Mouse (Mus musculus) heart, postnatal 0 days (tissue): ENCODE data around the gene Plekhg2. TPM values are rescaled to one million over a fixed set of nuclear protein-coding genes. Genes with fewer than 3 reads are reported as not detected.

Experiments used
- ATAC-seq: fragments of 200-750 bp; cut with Nextera tagmentation; 2 replicates; pipeline ENCODE4 v1.8.0; 2017; ENCODE audit warnings: low read depth, moderate number of reproducible peaks, moderate library complexity; ENCODE audit not compliant: insufficient read depth
- DNase-seq: peaks from one replicate; pipeline ENCODE4 v3.0.0-alpha.2; 2016; ENCODE audit warnings: low spot score
- H3K27ac ChIP-seq: fragments of 300-500 bp; sonication (generic); 2 replicates; pipeline ENCODE4 v1.5.1; 2014; ENCODE audit warnings: low read depth, mild to moderate bottlenecking
- H3K27me3 ChIP-seq: fragments of 300-500 bp; sonication (generic); 2 replicates; pipeline ENCODE4 v1.6.1; 2014; ENCODE audit warnings: low read length, mixed read lengths; ENCODE audit not compliant: control insufficient read depth, insufficient read depth
- H3K36me3 ChIP-seq: fragments of 300-500 bp; sonication (generic); replicated peaks from 2 replicates; pipeline ENCODE4 v1.6.1; 2014; ENCODE audit warnings: low read length, mixed read lengths; ENCODE audit not compliant: control insufficient read depth, insufficient read depth
- H3K4me1 ChIP-seq: fragments of 300-500 bp; sonication (generic); 2 replicates; pipeline ENCODE4 v1.6.1; 2014; ENCODE audit warnings: antibody characterized with exemption; ENCODE audit not compliant: control insufficient read depth, insufficient read depth
- H3K4me2 ChIP-seq: fragments of 300-500 bp; sonication (generic); 2 replicates; pipeline ENCODE4 v1.6.1; 2014; ENCODE audit warnings: low read depth, mild to moderate bottlenecking, low read length, moderate library complexity
- H3K4me3 ChIP-seq: fragments of 300-500 bp; sonication (generic); 2 replicates; pipeline ENCODE4 v1.5.1; 2014; ENCODE audit warnings: low read depth, low read length
- H3K9ac ChIP-seq: fragments of 300-500 bp; sonication (generic); replicated peaks from 2 replicates; pipeline ENCODE4 v1.6.1; 2014; ENCODE audit warnings: low read depth, low read length, mixed read lengths
- H3K9me3 ChIP-seq: fragments of 300-500 bp; sonication (generic); replicated peaks from 2 replicates; pipeline ENCODE4 v1.6.1; 2016; ENCODE audit warnings: low read length; ENCODE audit not compliant: control insufficient read depth
- CTCF ChIP-seq: IDR thresholded peaks from 2 replicates; pipeline ENCODE4 v1.5.1; 2016; ENCODE audit warnings: antibody characterized with exemption, control low read depth, low read depth
- EP300 ChIP-seq: IDR thresholded peaks from 2 replicates; pipeline ENCODE4 v1.6.1; 2016; ENCODE audit warnings: antibody characterized with exemption, low read depth
- WGBS: fragments of 180-500 bp; shearing (Covaris S2); extraction: QIAGEN DNeasy Blood & Tissue Kit; methylation state at CpG from one replicate; pipeline ENCODE4 v1.1.7; 2014; 5-methylcytosine and 5-hydroxymethylcytosine counted together
- polyA plus RNA-seq: library from polyadenylated mRNA; unstranded; fragments of >200 nt; fragmentation: Nextera tagmentation; extraction: Ambion mirVana; gene quantifications from 2 replicates; pipeline ENCODE4 v1.2.1, GENCODE M21; 2015
- total RNA-seq: library from RNA; depleted of rRNA; stranded (reverse); fragments of >200 nt; gene quantifications from 2 replicates; pipeline ENCODE4 v1.2.3, GENCODE M21; 2014; ENCODE audit warnings: low replicate concordance

Gene Plekhg2
- total and polyA plus RNA-seq, 2 experiments from 2014 or later: 13.7 to 41.7 TPM

GRCm38 (mm10) chr7:28375176-28375921, 3.0 kb upstream of the Plekhg2 start:
- H3K27me3 ChIP-seq: no peaks in the 10 kb centered on the region
- peak overlapping the region; percentile 89 for H3K4me3 ChIP-seq
- TF ChIP-seq EP300 (peak; percentile 46; the same call in 1 of the 2 replicates), CTCF (no peak)
- under 1% methylated on average over 36 of the region's 36 CpGs for WGBS
- no peaks in the 10 kb centered on the region for H3K9me3 ChIP-seq
- peaks cover 13% of the 10 kb centered on the region for H3K36me3 ChIP-seq
- H3K27ac ChIP-seq: peak overlapping the region; percentile 100
- DNase-seq: peak; percentile 95
- peak; percentile 40 for ATAC-seq
- H3K9ac ChIP-seq: peak overlapping the region; percentile 65
- H3K4me2 ChIP-seq: peak overlapping the region; percentile 95
- H3K4me1 ChIP-seq: peaks cover 37% of the 10 kb centered on the region

DNA sequence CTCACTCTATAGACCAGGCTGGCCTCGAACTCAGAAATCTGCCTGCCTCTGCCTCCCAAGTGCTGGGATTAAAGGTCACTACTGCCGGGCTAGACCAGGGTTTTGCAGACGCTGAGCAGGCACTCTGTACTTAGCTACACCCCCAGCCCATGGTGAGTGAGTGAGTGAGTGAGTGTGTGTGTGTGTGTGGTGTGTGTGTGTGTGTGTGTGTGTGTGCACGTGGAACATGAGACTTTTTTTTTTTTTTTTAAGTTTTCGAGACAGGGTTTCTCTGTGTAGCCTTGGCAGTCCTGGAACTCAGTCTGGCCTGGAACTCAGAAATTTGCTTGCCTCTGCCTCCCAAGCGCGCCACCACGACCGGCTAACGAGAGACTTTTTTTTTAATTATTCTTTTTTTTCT, 2.2 kb upstream of the Plekhg2 start:
- Histone ChIP-seq H3K36me3 (peaks cover 17% of the 10 kb centered on the region), H3K9me3 (no peaks in the 10 kb centered on the region), H3K27ac (peak overlapping the region; percentile 100), H3K9ac (no peak overlapping the region), H3K4me3 (no peak overlapping the region; the same call in 1 of the 2 replicates), H3K27me3 (no peaks in the 10 kb centered on the region), H3K4me1 (peaks cover 38% of the 10 kb centered on the region), H3K4me2 (no peak overlapping the region; the same call in 1 of the 2 replicates)
- TF ChIP-seq CTCF (no peak), EP300 (no peak)
- ATAC-seq (no peak), DNase-seq (no peak)
- WGBS: 69% methylated on average over 10 of the region's 10 CpGs

DNA sequence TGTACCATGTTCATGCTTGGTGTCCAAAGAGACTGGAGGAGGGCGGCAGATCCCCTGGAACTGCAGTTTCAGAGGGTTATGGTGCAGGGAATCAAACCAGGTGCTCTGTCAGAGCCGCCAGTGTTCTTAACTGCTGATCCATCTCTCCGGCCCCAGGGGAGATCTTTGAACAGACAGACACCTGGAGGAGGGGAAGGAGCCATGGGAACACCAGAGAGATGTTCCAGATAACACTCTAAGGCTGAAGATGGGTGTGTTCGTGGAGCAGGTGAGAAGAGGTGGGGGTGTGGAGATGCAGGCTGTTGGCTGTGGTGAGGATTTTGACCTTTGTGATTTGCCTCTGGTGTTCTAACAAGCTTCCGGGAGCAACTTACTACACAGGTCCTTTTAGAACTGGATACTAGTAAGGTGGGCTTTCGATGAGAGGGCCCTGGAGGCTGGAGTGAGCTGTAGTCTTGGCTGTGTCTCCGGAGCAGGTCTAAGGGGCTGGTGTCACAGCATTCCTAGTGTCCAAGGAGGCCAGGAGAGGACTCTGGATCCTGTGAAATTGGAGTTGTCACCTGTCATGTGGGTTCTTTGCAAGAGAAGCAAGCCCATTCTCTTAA, 1.6 kb upstream of the Plekhg2 start:
- DNase-seq (no peak), ATAC-seq (no peak)
- Histone ChIP-seq H3K9me3 (no peaks in the 10 kb centered on the region), H3K27ac (peak overlapping the region; percentile 100), H3K4me1 (peaks cover 34% of the 10 kb centered on the region), H3K27me3 (no peaks in the 10 kb centered on the region), H3K9ac (no peak overlapping the region), H3K36me3 (peaks cover 24% of the 10 kb centered on the region), H3K4me3 (no peak overlapping the region), H3K4me2 (no peak overlapping the region)
- TF ChIP-seq CTCF (no peak), EP300 (no peak)
- WGBS: 87% methylated on average over 7 of the region's 7 CpGs

DNA sequence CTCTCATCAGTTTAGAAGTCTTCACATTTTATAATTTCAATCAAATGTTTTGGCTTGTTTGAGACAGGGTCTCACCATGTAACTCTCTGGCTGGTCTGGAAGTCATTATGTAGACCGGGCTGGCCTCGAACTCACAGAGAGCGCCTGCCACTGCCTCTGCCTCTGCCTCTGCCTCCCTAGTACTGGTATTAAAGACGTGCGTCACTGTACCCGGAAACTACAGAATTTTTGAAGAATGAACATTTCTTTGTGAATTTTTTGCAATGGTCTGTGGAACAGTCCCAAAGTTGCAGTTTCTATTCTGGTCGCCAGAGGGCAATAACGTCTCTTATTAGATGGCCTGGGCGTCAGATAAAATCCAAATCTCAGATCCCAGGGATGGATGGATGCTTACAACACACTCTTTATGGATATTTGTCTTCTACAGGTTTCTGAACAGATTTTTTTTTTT, 757 bp upstream of the Plekhg2 start:
- WGBS: under 1% methylated on average over 9 of the region's 9 CpGs
- Histone ChIP-seq H3K4me2 (peak overlapping the region; percentile 49), H3K36me3 (peaks cover 32% of the 10 kb centered on the region), H3K4me1 (peaks cover 34% of the 10 kb centered on the region), H3K27ac (peak overlapping the region; percentile 83), H3K9me3 (no peaks in the 10 kb centered on the region), H3K27me3 (no peaks in the 10 kb centered on the region), H3K4me3 (peak overlapping the region; percentile 83), H3K9ac (no peak overlapping the region)
- TF ChIP-seq EP300 (no peak), CTCF (peak; percentile 74)
- ATAC-seq (0 out of 2 replicates have a peak, but pooled peaks have one; percentile 5), DNase-seq (peak; percentile 81)

GRCm38 (mm10) chr7:28371514-28371989, 847 bp downstream of the Plekhg2 start:
- no peak for ATAC-seq
- Histone ChIP-seq H3K27ac (peak overlapping the region; percentile 83), H3K4me1 (peaks cover 23% of the 10 kb centered on the region), H3K4me2 (peak overlapping the region; percentile 85), H3K36me3 (peaks cover 35% of the 10 kb centered on the region), H3K9ac (peak overlapping the region; percentile 93), H3K4me3 (peak overlapping the region; percentile 83), H3K9me3 (no peaks in the 10 kb centered on the region), H3K27me3 (no peaks in the 10 kb centered on the region)
- TF ChIP-seq EP300 (no peak), CTCF (no peak)
- peak; percentile 53 for DNase-seq
- 0% methylated on average over 30 of the region's 43 CpGs for WGBS
